15 mouse cellular contexts compared by ENCODE assay signal in the genomic region with DNA sequence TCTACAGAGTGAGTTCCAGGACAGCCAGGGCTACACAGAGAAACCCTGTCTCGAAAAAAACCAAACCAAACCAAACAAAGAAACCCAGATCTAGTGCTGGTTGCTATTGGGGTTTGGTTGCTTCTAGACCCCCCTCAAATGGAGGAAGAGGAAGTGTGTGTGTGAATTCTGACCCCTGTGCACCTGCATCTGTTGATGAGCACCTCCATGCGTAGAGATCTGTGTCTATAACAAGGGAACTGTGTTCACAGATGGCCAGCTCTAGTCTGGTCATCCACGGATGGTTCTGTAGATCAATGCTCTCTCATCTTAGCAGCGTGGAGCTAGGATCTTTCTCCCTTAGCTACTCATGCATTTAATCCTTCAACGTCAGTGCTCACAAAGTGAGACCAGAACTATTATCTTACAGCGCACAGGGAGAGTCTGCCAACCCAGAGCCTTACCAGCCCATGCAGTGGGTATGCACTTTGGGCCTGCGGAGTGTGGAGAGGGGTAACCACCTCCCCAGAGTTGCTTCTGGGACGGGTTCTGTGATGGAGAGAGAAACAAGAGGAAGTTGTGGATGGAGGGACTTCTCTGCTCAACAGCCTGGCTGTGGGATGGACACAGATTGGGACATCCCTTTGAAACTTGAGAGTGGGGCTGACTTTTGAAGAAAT. TPM values are rescaled to one million over a fixed set of nuclear protein-coding genes. Genes with fewer than 3 reads are reported as not detected.
DNase-seq lines count a peak whose midpoint lies in the region; ATAC-seq and TF ChIP-seq lines count a peak whose summit lies in the region.
"Had no signal": no experiment of that assay in that cellular context is flagged by ENCODE, and none has a peak within 500 bp of the region (broad histone marks: within the 10 kb centered on the region; RNA-seq: fewer than 3 reads in every experiment).

No protein-coding gene starts in this region.

- peak overlapping the region; percentile 60 for H3K9ac ChIP-seq in liver, embryonic 13.5 days
- H3K9ac ChIP-seq in lung, postnatal 0 days (replicated peaks; ENCODE audit: low read depth): no peak overlapping the region
- H3K9ac ChIP-seq: hindbrain, embryonic 13.5 days; intestine, embryonic 15.5 days; limb, embryonic 13.5 days; midbrain, embryonic 12.5 days had no signal

- no peaks in the 10 kb centered on the region for H3K27me3 ChIP-seq in liver, embryonic 13.5 days
- no peaks in the 10 kb centered on the region for H3K27me3 ChIP-seq in hindbrain, embryonic 10.5 days (ENCODE audit: insufficient read depth, poor library complexity, severe bottlenecking)
- H3K27me3 ChIP-seq in lung, postnatal 0 days (replicated peaks; ENCODE audit: insufficient read depth, low read length): no peaks in the 10 kb centered on the region
- H3K27me3 ChIP-seq: hindbrain, embryonic 13.5 days; intestine, embryonic 15.5 days; limb, embryonic 13.5 days; midbrain, embryonic 12.5 days had no signal

- peaks cover 9% of the 10 kb centered on the region for H3K36me3 ChIP-seq in liver, embryonic 13.5 days
- H3K36me3 ChIP-seq in hindbrain, embryonic 10.5 days: peaks cover 6% of the 10 kb centered on the region
- H3K36me3 ChIP-seq in lung, postnatal 0 days (ENCODE audit: insufficient read depth, low read length): no peaks in the 10 kb centered on the region
- H3K36me3 ChIP-seq: intestine, embryonic 15.5 days; midbrain, embryonic 12.5 days had no signal

- no peak for TF ChIP-seq CTCF in lung, postnatal 0 days (IDR thresholded peaks at IDR 0.05)

- H3K4me3 ChIP-seq in liver, embryonic 13.5 days (replicated peaks): peak overlapping the region; percentile 22
- no peak overlapping the region for H3K4me3 ChIP-seq in hindbrain, embryonic 10.5 days
- H3K4me3 ChIP-seq in lung, postnatal 0 days (ENCODE audit: low read depth, low read length): no peak overlapping the region
- H3K4me3 ChIP-seq: hindbrain, embryonic 13.5 days; intestine, embryonic 15.5 days; limb, embryonic 13.5 days; midbrain, embryonic 12.5 days had no signal

- H3K4me2 ChIP-seq in liver, embryonic 13.5 days: peak overlapping the region; percentile 65
- H3K4me2 ChIP-seq in lung, postnatal 0 days (replicated peaks; ENCODE audit: low read depth, low read length): no peak overlapping the region
- H3K4me2 ChIP-seq: hindbrain, embryonic 13.5 days; intestine, embryonic 15.5 days; limb, embryonic 13.5 days; midbrain, embryonic 12.5 days had no signal

- WGBS in liver, embryonic 13.5 days (ENCODE audit: insufficient replicate concordance): 55% methylated on average over 8 of the region's 8 CpGs
- WGBS in hindbrain, embryonic 10.5 days: 86% methylated on average over 8 of the region's 8 CpGs
- WGBS in lung, postnatal 0 days: 86% methylated on average over 8 of the region's 8 CpGs

- H3K9me3 ChIP-seq in liver, embryonic 13.5 days (replicated peaks): no peaks in the 10 kb centered on the region
- no peaks in the 10 kb centered on the region for H3K9me3 ChIP-seq in hindbrain, embryonic 10.5 days
- no peaks in the 10 kb centered on the region for H3K9me3 ChIP-seq in lung, postnatal 0 days (ENCODE audit: low read length)
- H3K9me3 ChIP-seq: hindbrain, embryonic 13.5 days; intestine, embryonic 15.5 days; limb, embryonic 13.5 days; midbrain, embryonic 12.5 days had no signal

- ATAC-seq in liver, embryonic 13.5 days (ENCODE audit: low read depth): peak; percentile 41
- ATAC-seq in neutrophil, adult 5-6 weeks (ENCODE audit: extremely low read depth, insufficient number of reproducible peaks, low FRiP score, poor library complexity, severe bottlenecking): peak; percentile 5; the same call in 1 of the 2 replicates
- ATAC-seq in lung, postnatal 0 days: no peak

- TF ChIP-seq EP300 in lung, postnatal 0 days (IDR thresholded peaks at IDR 0.05): no peak

- DNase-seq in kidney, adult 9 months: peak; percentile 31
- no peak for DNase-seq in kidney, postnatal 36 days
- peak; percentile 89 for DNase-seq in A20 (ENCODE audit: low read depth, low spot score)
- DNase-seq in liver, embryonic 13.5 days: no peak
- no peak for DNase-seq in yolk sac, embryonic 10.5 days (ENCODE audit: low spot score)
- DNase-seq in hindbrain, embryonic 10.5 days (ENCODE audit: low spot score): no peak
- DNase-seq in lung, postnatal 0 days (ENCODE audit: low spot score): no peak
- DNase-seq: cerebellum, adult 11 months; cerebellum, postnatal 36 days; gastrocnemius, postnatal 36 days had no signal

- peaks cover 99% of the 10 kb centered on the region for H3K4me1 ChIP-seq in liver, embryonic 13.5 days (replicated peaks)
- H3K4me1 ChIP-seq in hindbrain, embryonic 10.5 days (replicated peaks): peaks cover 57% of the 10 kb centered on the region
- H3K4me1 ChIP-seq in lung, postnatal 0 days (ENCODE audit: insufficient read depth, low read depth, low read length): peaks cover 23% of the 10 kb centered on the region

- peak overlapping the region; percentile 93 for H3K27ac ChIP-seq in liver, embryonic 13.5 days
- H3K27ac ChIP-seq in hindbrain, embryonic 10.5 days: no peak overlapping the region
- H3K27ac ChIP-seq in lung, postnatal 0 days (ENCODE audit: low read length): no peak overlapping the region
- H3K27ac ChIP-seq: hindbrain, embryonic 13.5 days; intestine, embryonic 15.5 days; limb, embryonic 13.5 days; midbrain, embryonic 12.5 days had no signal

RNA-seq across cellular contexts. Expression of a gene that starts 6.8 kb away (rescaled TPM):
- 6.8 and 7.0 TPM in 2 replicates for polyA plus RNA-seq in liver, embryonic 13.5 days (2015; fragmentation: Nextera tagmentation; extraction: Ambion mirVana)
- total RNA-seq in neutrophil, adult 5-6 weeks (2017): 47.0 and 55.5 TPM in 2 replicates
- 16.6 and 18.0 TPM in 2 replicates for polyA plus RNA-seq in hindbrain, embryonic 10.5 days (2016; fragmentation: Nextera tagmentation; extraction: Ambion mirVana)
- 9.9 and 11.1 TPM in 2 replicates for polyA plus RNA-seq in lung, postnatal 0 days (2015; fragmentation: Nextera tagmentation; extraction: Ambion mirVana)

RNA-seq across cellular contexts. Expression of a gene that starts 30.7 kb away (rescaled TPM):
- polyA plus RNA-seq in liver, embryonic 13.5 days (2015; fragmentation: Nextera tagmentation; extraction: Ambion mirVana): 0.06 and 0.20 TPM in 2 replicates
- total RNA-seq in neutrophil, adult 5-6 weeks (2017): 1.4 and 3.1 TPM in 2 replicates
- 3.4 and 3.6 TPM in 2 replicates for polyA plus RNA-seq in hindbrain, embryonic 10.5 days (2016; fragmentation: Nextera tagmentation; extraction: Ambion mirVana)
- polyA plus RNA-seq in lung, postnatal 0 days (2015; fragmentation: Nextera tagmentation; extraction: Ambion mirVana): 2.1 and 2.2 TPM in 2 replicates

Comparison
In these comparisons a context has a peak if more than half of its experiments do, and no peak if none do; other contexts are left out.
1. DNase-seq: peak in kidney, adult 9 months (single experiment) and A20 (single experiment); none in kidney, postnatal 36 days (0 of 2), liver, embryonic 13.5 days (single experiment), yolk sac, embryonic 10.5 days (single experiment), hindbrain, embryonic 10.5 days (single experiment) and lung, postnatal 0 days (single experiment).